Mouse (Mus musculus) embryonic stem cell, embryonic (primary cell): ENCODE measurements around the gene Krtap11-1.

Experiments used
- CTCF ChIA-PET, 4 experiments: fragments of 300-600 bp in 2 of 4; fragments of 350-600 bp in 2 of 4; sonication (Branson Sonifier 250); formaldehyde crosslinking; loops; one replicate each; lab custom pipeline; 2022; ENCODE audit warnings: inconsistent platforms in 2 of 4; lab: Charles Lee
- POLR2A ChIA-PET, 4 experiments: fragments of 300-600 bp in 2 of 4; fragments of 350-600 bp in 2 of 4; sonication (Branson Sonifier 250); formaldehyde crosslinking; loops; one replicate each; lab custom pipeline; 2022; ENCODE audit warnings: antibody characterized with exemption in 4 of 4, inconsistent platforms in 1 of 4; lab: Charles Lee

Krtap11-1 gene

GRCm38 (mm10) chr16:89571083-89571482, at the start of gene Krtap11-1:
Krtap11-1 (minus strand) TSS chr16:89571183.
- CTCF ChIA-PET = no interaction called here
- POLR2A ChIA-PET = no interaction called here

DNA sequence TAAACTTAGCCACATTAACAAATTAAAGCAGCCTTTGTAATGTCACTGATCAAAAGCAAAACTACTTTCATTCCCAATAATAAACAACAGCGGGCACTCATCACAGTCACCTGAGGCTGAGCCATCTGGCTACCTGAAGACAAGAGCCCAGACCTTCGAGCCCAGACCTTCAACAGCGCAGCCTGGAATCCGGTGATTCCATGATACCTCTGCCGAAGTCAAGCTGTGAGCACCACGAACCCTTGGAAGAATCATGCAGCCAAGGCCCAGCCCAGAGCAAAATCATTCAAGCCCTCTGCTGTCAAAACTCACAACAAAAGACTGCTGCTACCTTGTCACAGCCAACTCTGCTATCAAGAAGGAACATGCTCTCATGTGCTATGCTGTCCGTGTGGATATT, 47.2 kb upstream of the Krtap11-1 start:
- POLR2A ChIA-PET = no interaction called here
- CTCF ChIA-PET = no interaction called here

- POLR2A ChIA-PET = no interaction called here
- CTCF ChIA-PET = no interaction called here
Measured at GRCm38 (mm10) chr16:89617251-89617650, 46.3 kb upstream of the Krtap11-1 start.

DNA sequence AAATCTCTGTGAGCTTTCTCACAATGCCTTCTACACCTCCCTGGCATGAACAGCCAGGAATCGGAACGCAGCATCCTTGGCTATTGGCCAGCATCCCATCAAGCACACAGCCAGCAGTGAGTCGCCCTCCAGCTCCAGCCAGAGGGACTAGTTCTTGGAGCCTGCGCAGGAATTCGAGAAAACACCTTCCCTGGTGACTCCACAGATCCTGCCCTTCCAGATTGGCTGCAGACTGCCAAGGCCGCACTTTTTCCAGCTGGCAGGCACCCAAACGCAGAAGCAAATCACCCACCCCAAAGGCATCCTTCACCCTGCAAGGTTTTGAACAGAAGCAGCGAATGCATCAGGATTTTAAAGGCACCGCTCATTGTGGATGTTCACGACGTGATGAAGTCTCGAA, 42.7 kb upstream of the Krtap11-1 start:
- ChIA-PET POLR2A (no interaction called here), CTCF (no interaction called here)

DNA sequence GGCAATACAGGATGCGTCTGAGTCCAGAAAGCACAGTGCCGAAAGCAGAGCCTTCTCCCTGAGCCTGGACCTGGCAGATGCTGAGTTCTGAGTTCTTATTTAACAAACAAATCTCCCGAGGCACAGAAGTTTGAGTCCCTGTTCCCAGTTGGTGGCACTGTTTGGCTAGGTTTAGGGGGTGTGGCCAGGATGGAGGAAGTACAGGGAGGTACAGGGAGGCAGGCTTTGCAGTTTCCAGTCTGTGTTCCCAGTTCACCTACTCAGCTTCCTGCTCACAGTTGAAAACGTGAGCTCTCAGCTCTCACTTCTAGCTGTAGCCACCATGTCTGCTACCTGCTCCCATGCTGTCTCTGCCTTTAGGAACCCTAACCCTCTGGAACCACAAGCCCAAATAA, 37.8 kb upstream of the Krtap11-1 start:
- ChIA-PET CTCF (no interaction called here), POLR2A (no interaction called here)

DNA sequence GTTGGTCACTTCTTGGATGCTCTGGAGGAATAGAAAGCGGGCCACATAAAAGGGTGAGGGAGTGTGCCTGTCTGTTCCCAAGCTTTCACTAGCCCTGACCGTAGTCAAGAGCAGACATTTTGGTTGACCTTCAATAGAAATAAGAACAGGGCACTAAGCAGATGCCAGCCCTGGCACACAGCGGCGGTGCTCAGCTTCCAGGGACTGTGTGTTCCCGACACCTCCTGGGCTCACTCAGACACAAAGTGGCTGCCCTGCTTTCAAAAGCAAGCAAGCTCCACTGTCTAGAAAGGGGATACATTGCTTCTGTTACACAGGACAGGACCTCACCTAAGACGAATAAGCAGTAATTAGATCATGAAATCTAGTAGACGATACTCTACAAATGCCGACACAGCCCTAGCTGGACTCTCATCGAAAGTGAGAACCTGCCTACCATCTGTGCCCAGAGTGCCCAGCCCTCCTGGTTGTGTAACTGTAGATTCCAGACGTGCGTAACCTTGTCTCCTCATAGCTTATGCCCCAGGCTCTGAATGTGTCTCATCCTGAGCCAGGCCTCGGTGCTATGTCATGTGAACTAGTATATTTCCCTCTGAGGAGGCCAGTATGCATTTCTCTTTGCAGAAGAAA, 37.3 kb upstream of the Krtap11-1 start:
- ChIA-PET POLR2A (no interaction called here), CTCF (no interaction called here)

DNA sequence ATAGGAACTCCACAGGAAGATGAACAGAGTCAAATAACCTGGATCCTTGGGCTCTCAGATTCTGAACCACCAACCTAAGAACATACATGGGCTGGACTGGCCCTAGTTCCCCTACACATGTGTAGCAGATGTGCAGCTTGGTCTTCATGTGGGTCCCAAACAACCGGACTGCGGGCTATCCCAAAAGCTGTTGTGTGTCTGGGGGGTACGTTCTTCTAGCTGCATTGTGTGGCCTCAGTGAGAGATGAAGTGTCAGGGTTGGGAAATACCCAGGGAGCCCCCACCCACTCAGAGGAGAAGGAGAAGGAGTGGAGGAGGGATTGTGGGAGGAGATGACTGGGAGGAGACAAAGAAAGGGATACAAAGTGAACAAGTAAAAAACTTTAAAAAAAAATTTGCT, 36.0 kb upstream of the Krtap11-1 start:
- CTCF ChIA-PET = no interaction called here
- POLR2A ChIA-PET = no interaction called here

- ChIA-PET POLR2A (no interaction called here), CTCF (no interaction called here)
Measured at GRCm38 (mm10) chr16:89587209-89587608, 16.2 kb upstream of the Krtap11-1 start.

DNA sequence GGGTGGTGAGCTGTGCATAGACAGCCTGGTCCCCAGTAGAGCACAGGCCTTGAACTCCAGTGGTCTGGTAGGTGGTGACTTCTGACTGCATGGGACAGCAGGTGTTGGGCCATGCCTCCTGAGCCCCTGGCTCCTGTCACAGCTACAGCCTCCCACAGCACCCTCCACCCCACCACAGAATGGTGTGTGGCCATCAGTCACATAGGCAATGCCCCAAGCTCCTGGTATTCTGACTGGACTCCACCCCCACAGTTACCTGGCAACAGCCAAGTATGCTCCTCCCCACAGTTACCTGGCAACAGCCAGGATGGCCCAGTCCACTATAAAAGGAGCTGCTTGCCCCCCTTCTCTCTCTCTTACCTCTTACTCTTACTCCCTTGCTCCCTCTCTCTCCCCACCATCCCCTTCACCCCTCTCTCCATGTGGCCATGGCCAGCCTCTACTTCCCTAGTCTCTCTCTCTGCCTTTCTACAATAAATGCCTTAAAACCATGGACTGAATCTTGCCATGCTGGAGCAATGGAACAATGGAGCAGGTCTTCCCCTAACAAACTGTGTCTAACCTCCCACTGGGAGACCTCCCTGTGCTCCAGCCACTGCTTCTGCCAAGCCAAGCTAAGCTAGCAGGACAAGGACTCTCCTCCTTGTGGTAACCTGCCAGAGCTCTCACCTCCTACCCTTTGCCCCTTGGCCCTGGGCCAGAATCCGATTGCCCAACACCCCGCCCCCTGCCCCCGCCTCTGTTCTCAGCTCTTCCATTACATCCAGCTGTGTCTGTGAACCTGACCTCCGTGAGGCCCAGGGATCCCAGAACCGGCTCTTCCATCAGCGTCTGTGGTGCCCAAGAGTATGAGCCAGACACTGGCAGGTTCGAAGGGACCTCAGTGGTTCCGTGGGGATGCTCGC, 14.9 kb upstream of the Krtap11-1 start:
- ChIA-PET POLR2A (interaction anchor here in 2 of 4 experiments (0.7 to 1.0 kb wide), 2 partner anchors 8 to 153 kb away, joined by 3 to 6 read pairs; no protein-coding TSS in a partner anchor), CTCF (no interaction called here)

- POLR2A ChIA-PET = no interaction called here
- CTCF ChIA-PET = no interaction called here
Measured at GRCm38 (mm10) chr16:89581658-89582057, 10.7 kb upstream of the Krtap11-1 start.

- ChIA-PET POLR2A (no interaction called here), CTCF (no interaction called here)
Measured at GRCm38 (mm10) chr16:89570516-89570915, 467 bp downstream of the Krtap11-1 start.

DNA sequence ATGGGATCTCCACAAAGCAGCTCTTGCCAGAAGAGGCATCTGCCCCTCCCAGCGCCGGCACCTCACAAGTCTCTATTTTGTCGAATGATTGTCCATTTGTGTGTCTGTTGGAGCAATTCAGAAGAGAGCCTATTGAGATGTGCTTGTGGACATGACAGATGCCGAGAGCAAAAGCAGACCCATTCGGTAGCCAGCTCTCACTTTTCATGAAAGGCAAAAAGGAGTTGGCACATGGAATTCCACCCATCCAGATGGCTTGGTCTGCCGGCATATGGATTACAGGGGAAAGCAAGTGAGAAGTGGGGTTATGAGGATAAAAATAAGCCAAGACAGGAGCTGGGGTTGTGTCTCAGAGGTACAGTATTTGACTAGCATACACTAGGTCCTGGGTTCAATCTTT, 1.8 kb downstream of the Krtap11-1 start:
- ChIA-PET CTCF (no interaction called here), POLR2A (no interaction called here)

- POLR2A ChIA-PET = no interaction called here
- CTCF ChIA-PET = no interaction called here
Measured at GRCm38 (mm10) chr16:89568141-89568540, 2.8 kb downstream of the Krtap11-1 start.

GRCm38 (mm10) chr16:89550298-89550697, 20.7 kb downstream of the Krtap11-1 start:
- CTCF ChIA-PET = no interaction called here
- POLR2A ChIA-PET = no interaction called here

- POLR2A ChIA-PET = no interaction called here
- CTCF ChIA-PET = no interaction called here
Measured at GRCm38 (mm10) chr16:89538031-89538484, 32.9 kb downstream of the Krtap11-1 start.

DNA sequence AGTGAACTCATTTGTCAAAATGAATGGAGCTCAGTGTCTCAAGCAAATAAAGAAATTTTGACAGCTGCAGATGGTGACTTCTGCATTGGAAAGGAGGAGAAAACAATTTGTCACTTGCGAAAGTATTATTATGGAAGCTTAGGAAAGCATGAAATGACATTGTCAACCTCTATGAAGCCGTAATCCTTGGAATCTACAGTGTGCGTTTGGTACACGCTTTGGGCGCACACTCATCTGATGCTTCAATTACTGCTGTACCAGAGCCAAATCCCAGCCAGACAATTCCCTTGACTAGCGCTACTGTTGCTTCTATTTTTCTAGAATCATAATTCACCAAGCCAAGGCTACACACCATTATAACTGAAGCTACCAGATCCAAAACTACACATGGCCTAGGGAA, 33.6 kb downstream of the Krtap11-1 start:
- CTCF ChIA-PET = interaction anchor here in 1 of 4 experiments (0.6 kb wide), 1 partner anchor 1869 kb away, joined by 4 read pairs; no protein-coding TSS in a partner anchor
- POLR2A ChIA-PET = no interaction called here

GRCm38 (mm10) chr16:89530547-89530946, 40.4 kb downstream of the Krtap11-1 start:
- ChIA-PET CTCF (no interaction called here), POLR2A (no interaction called here)

DNA sequence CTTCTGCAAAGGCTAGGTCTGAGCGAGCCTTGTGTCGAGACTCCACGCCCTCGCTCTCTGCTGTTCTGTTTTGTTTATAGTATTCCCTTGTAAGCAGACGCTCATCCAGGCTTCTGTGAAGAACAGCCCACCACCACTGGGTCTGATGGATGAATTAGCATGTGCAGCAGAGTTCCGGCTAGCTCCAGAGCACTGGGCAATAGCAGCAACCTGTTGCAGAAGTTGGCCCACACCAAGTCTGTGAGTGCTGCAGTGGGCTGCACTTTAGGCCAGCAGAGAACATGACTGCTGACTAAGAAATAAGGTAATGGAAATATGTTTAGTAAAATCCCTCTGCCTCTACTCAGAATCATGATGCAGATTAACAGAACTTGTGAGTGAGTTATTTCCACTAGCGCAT, 41.1 kb downstream of the Krtap11-1 start:
- ChIA-PET CTCF (no interaction called here), POLR2A (no interaction called here)

GRCm38 (mm10) chr16:89528380-89528779, 42.6 kb downstream of the Krtap11-1 start:
- ChIA-PET POLR2A (no interaction called here), CTCF (no interaction called here)

GRCm38 (mm10) chr16:89520996-89521395, 50.0 kb downstream of the Krtap11-1 start:
- POLR2A ChIA-PET = no interaction called here
- CTCF ChIA-PET = no interaction called here

DNA sequence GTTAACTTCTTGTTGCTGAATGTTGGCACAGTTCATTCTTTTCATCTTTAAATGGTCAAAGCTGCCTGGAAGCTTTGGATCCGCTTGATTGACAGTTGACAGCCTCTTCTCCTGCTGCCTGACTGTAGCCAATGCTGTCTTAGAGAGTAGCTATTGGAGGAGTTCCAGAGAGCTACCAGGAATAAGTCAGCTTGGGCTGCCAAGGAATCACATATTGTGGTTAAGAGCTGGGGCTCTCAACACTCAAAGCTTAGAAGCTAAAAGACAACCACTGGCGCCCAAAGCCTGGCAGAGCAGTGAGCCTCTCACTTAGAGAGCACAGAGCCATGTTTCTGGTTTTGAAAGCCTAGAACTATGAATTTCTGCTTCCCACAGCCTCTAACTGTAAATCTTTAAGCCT, 50.4 kb downstream of the Krtap11-1 start:
- CTCF ChIA-PET = no interaction called here
- POLR2A ChIA-PET = no interaction called here
